Mouse (Mus musculus) midbrain, embryonic 15.5 days (tissue): ENCODE results near the gene Olfr1395. TPM values are rescaled to one million over a fixed set of nuclear protein-coding genes. Genes with fewer than 3 reads are reported as not detected.
A peak's percentile ranks its signal among the peaks of the same experiment; 100 is the strongest.
"Not testable (repeated sequence)": the region's sequence is repeated elsewhere in the genome, so short reads cannot be mapped to it uniquely, and the experiment has no call there.

Experiments
- ATAC-seq: fragments of 200-750 bp; cut with Nextera tagmentation; replicated peaks from 2 replicates; pipeline ENCODE4 v1.8.0; 2017; ENCODE audit warnings: moderate TSS enrichment
- H3K27ac ChIP-seq: fragments of 300-500 bp; sonication (generic); 2 replicates; pipeline ENCODE4 v1.5.1; 2015; ENCODE audit warnings: mild to moderate bottlenecking, inconsistent platforms
- H3K27me3 ChIP-seq: fragments of 300-500 bp; sonication (generic); replicated peaks from 2 replicates; pipeline ENCODE4 v1.6.1; 2015; ENCODE audit warnings: inconsistent platforms
- H3K36me3 ChIP-seq: fragments of 300-500 bp; sonication (generic); replicated peaks from 2 replicates; pipeline ENCODE4 v1.6.1; 2015; ENCODE audit warnings: inconsistent platforms
- H3K4me1 ChIP-seq: fragments of 300-500 bp; sonication (generic); 2 replicates; pipeline ENCODE4 v1.6.1; 2015; ENCODE audit warnings: inconsistent platforms
- H3K4me2 ChIP-seq: fragments of 300-500 bp; sonication (generic); 2 replicates; pipeline ENCODE4 v1.6.1; 2015; ENCODE audit warnings: inconsistent platforms, mild to moderate bottlenecking, moderate library complexity
- H3K4me3 ChIP-seq: fragments of 300-500 bp; sonication (generic); 2 replicates; pipeline ENCODE4 v1.5.1; 2015; ENCODE audit warnings: mild to moderate bottlenecking, inconsistent platforms
- H3K9ac ChIP-seq: fragments of 300-500 bp; sonication (generic); 2 replicates; pipeline ENCODE4 v1.6.1; 2015; ENCODE audit warnings: mild to moderate bottlenecking, inconsistent platforms
- H3K9me3 ChIP-seq: fragments of 300-500 bp; sonication (generic); 2 replicates; pipeline ENCODE4 v1.6.1; 2016; ENCODE audit warnings: inconsistent platforms
- WGBS: fragments of 180-500 bp; shearing (Covaris S2); methylation state at CpG from one replicate; pipeline ENCODE4 v1.1.7; 2015; ENCODE audit warnings: mixed read lengths; 5-methylcytosine and 5-hydroxymethylcytosine counted together
- polyA plus RNA-seq: library from polyadenylated mRNA; unstranded; fragments of >200 nt; fragmentation: Nextera tagmentation; extraction: Ambion mirVana; gene quantifications from 2 replicates; pipeline ENCODE4 v1.2.1, GENCODE M21; 2015

Gene Olfr1395
- polyA plus RNA-seq, 1 experiment from 2014 or later: not detected

GRCm38 (mm10) chr11:49186955-49187488 lies 44.9 kb downstream of the Olfr1395 start, which contains the start of gene Btnl9:
TSS of gene Btnl9 (minus strand) at chr11:49187159.
- no peak within 1 kb of the TSS for H3K27ac ChIP-seq
- no peaks in the 10 kb centered on the region for H3K4me1 ChIP-seq
- H3K27me3 ChIP-seq: no peaks in the 10 kb centered on the region
- no peaks in the 10 kb centered on the region for H3K9me3 ChIP-seq
- WGBS: 80% methylated on average over 8 of the region's 8 CpGs
- no peak within 1 kb of the TSS for H3K4me2 ChIP-seq
- H3K36me3 ChIP-seq: no peaks in the 10 kb centered on the region
- no peak within 1 kb of the TSS for H3K9ac ChIP-seq
- H3K4me3 ChIP-seq: no peak within 1 kb of the TSS
- ATAC-seq: no peak

GRCm38 (mm10) chr11:49187701-49188100 lies 45.6 kb downstream of the Olfr1395 start:
- H3K27ac ChIP-seq: no peak overlapping the region
- no peaks in the 10 kb centered on the region for H3K9me3 ChIP-seq
- H3K9ac ChIP-seq: no peak overlapping the region
- H3K4me2 ChIP-seq: no peak overlapping the region
- H3K4me1 ChIP-seq: no peaks in the 10 kb centered on the region
- H3K4me3 ChIP-seq: no peak overlapping the region
- no peak for ATAC-seq
- H3K27me3 ChIP-seq: no peaks in the 10 kb centered on the region
- WGBS: 78% methylated on average over 10 of the region's 10 CpGs
- no peaks in the 10 kb centered on the region for H3K36me3 ChIP-seq

- H3K36me3 ChIP-seq: no peaks in the 10 kb centered on the region
- no peak overlapping the region for H3K27ac ChIP-seq
- H3K9me3 ChIP-seq: no peaks in the 10 kb centered on the region
- 0 out of 2 replicates have a peak, but pooled peaks have one; percentile 30 for ATAC-seq
- H3K9ac ChIP-seq: no peak overlapping the region
- H3K4me2 ChIP-seq: no peak overlapping the region
- H3K27me3 ChIP-seq: no peaks in the 10 kb centered on the region
- H3K4me1 ChIP-seq: no peaks in the 10 kb centered on the region
- WGBS: 7% methylated on average over 7 of the region's 7 CpGs
- no peak overlapping the region for H3K4me3 ChIP-seq
Observed at GRCm38 (mm10) chr11:49189737-49190136, 47.7 kb downstream of the Olfr1395 start.

- Histone ChIP-seq H3K9me3 (no peaks in the 10 kb centered on the region), H3K36me3 (no peaks in the 10 kb centered on the region), H3K27me3 (no peaks in the 10 kb centered on the region), H3K9ac (no peak overlapping the region), H3K4me2 (no peak overlapping the region), H3K4me3 (no peak overlapping the region), H3K27ac (no peak overlapping the region), H3K4me1 (no peaks in the 10 kb centered on the region)
- 64% methylated on average over 2 of the region's 2 CpGs for whole genome bisulfite sequencing
- no peak for ATAC-seq
Observed at GRCm38 (mm10) chr11:49191083-49191482, 49.0 kb downstream of the Olfr1395 start.

GRCm38 (mm10) chr11:49194771-49195170 lies 52.7 kb downstream of the Olfr1395 start:
- not testable (repeated sequence) for H3K36me3 ChIP-seq, H3K9me3 ChIP-seq, H3K4me2 ChIP-seq, ATAC-seq, H3K27me3 ChIP-seq, H3K9ac ChIP-seq, H3K27ac ChIP-seq, H3K4me3 ChIP-seq, H3K4me1 ChIP-seq
- 96% methylated on average over 9 of the region's 9 CpGs for WGBS

- 87% methylated on average over 7 of the region's 7 CpGs for WGBS
- no peak overlapping the region for H3K9ac ChIP-seq
- no peaks in the 10 kb centered on the region for H3K27me3 ChIP-seq
- no peak overlapping the region for H3K4me3 ChIP-seq
- no peak overlapping the region for H3K4me2 ChIP-seq
- H3K27ac ChIP-seq: no peak overlapping the region
- H3K9me3 ChIP-seq: no peaks in the 10 kb centered on the region
- no peak for ATAC-seq
- no peaks in the 10 kb centered on the region for H3K36me3 ChIP-seq
- no peaks in the 10 kb centered on the region for H3K4me1 ChIP-seq
Observed at GRCm38 (mm10) chr11:49195819-49196322, 53.8 kb downstream of the Olfr1395 start.

Other genes starting within 250 kb of the Olfr1395 start
- 0.05 and 0.45 TPM in 2 replicates for gene Gm5431, start 240.1 kb upstream of the Olfr1395 start, polyA plus RNA-seq
- gene Psme2b, start 196.1 kb upstream of the Olfr1395 start, polyA plus RNA-seq: 1.3 and 1.8 TPM in 2 replicates
- not detected in 2 replicates for gene Olfr56, start 163.4 kb upstream of the Olfr1395 start, polyA plus RNA-seq
- gene 9930111J21Rik1, start 162.9 kb upstream of the Olfr1395 start, polyA plus RNA-seq: 0.33 and 0.37 TPM in 2 replicates
- gene Gm12185, start 150.0 kb upstream of the Olfr1395 start, polyA plus RNA-seq: not detected in 2 replicates
- not detected in 2 replicates for gene Tgtp1, start 148.1 kb upstream of the Olfr1395 start, polyA plus RNA-seq
- gene 9930111J21Rik2, start 91.0 kb upstream of the Olfr1395 start, polyA plus RNA-seq: 0.37 and 0.38 TPM in 2 replicates
- 0.68 TPM in 1 of 2 replicates, not detected in the other for gene Tgtp2, start 78.1 kb upstream of the Olfr1395 start, polyA plus RNA-seq
- gene Ifi47, start 65.7 kb upstream of the Olfr1395 start, polyA plus RNA-seq: 0.35 and 0.56 TPM in 2 replicates
- gene Olfr1396, start 27.4 kb upstream of the Olfr1395 start, polyA plus RNA-seq: 0.11 TPM in 1 of 2 replicates, not detected in the other
- gene Olfr1394, start 12.1 kb downstream of the Olfr1395 start, polyA plus RNA-seq: not detected in 2 replicates
- 0.09 and 0.15 TPM in 2 replicates for gene Btnl9, start 44.9 kb downstream of the Olfr1395 start, polyA plus RNA-seq
- 45.1 and 46.0 TPM in 2 replicates for gene Zfp62, start 61.0 kb downstream of the Olfr1395 start, polyA plus RNA-seq
- gene Mgat1, start 101.9 kb downstream of the Olfr1395 start, polyA plus RNA-seq: 35.3 and 35.4 TPM in 2 replicates
- gene Olfr1393, start 136.0 kb downstream of the Olfr1395 start, polyA plus RNA-seq: 0.05 TPM in 1 of 2 replicates, not detected in the other
- 0.04 and 0.05 TPM in 2 replicates for gene Olfr1392, start 143.0 kb downstream of the Olfr1395 start, polyA plus RNA-seq
- not detected in 2 replicates for gene Olfr10, start 162.5 kb downstream of the Olfr1395 start, polyA plus RNA-seq
- not detected in 2 replicates for gene Olfr1391, start 180.5 kb downstream of the Olfr1395 start, polyA plus RNA-seq
- gene Olfr1390, start 192.9 kb downstream of the Olfr1395 start, polyA plus RNA-seq: not detected in 2 replicates